Mouse (Mus musculus) hematopoietic stem cell, adult 5-6 weeks (primary cell): ENCODE measurements around the gene Slamf6. TPM values are rescaled to one million over a fixed set of nuclear protein-coding genes. Genes with fewer than 3 reads are reported as not detected.
A peak's percentile ranks its signal among the peaks of the same experiment; 100 is the strongest.
"Not testable (repeated sequence)": the region's sequence is repeated elsewhere in the genome, so short reads cannot be mapped to it uniquely, and the experiment has no call there.

Experiments
- ATAC-seq, 2 experiments: fragments of 125-278 bp in 1 of 2; replicated peaks in 1 of 2; 2 replicates each; pipeline ENCODE4 v1.8.0; 2016 to 2017; ENCODE audit warnings: inconsistent platforms in 2 of 2, mild to moderate bottlenecking in 2 of 2, moderate number of reproducible peaks in 2 of 2, low read depth in 1 of 2, moderate TSS enrichment in 1 of 2; ENCODE audit not compliant: low FRiP score in 2 of 2, poor library complexity in 2 of 2, severe bottlenecking in 2 of 2, insufficient read depth in 1 of 2, low TSS enrichment in 1 of 2
- total RNA-seq: library from RNA; stranded (forward); fragments of 172-1452, 232-1000 nt; gene quantifications from 2 replicates; pipeline ENCODE4 v1.2.3, GENCODE M21; 2017

Gene Slamf6
- total RNA-seq, 1 experiment from 2014 or later: 2.9 TPM

GRCm38 (mm10) chr1:171948161-171948945, 31.0 kb downstream of the Slamf6 start:
- ATAC-seq: no peak

GRCm38 (mm10) chr1:171948946-171949508, 31.7 kb downstream of the Slamf6 start:
- no peak; a peak in 1 of 4 replicates for ATAC-seq

GRCm38 (mm10) chr1:171955071-171955470, 37.8 kb downstream of the Slamf6 start:
- no peak for ATAC-seq

GRCm38 (mm10) chr1:171957411-171957810, 40.1 kb downstream of the Slamf6 start:
- ATAC-seq: peak; percentile 49 to 56; a peak in 3 of 4 replicates

- no peak for ATAC-seq
Observed at GRCm38 (mm10) chr1:171960726-171961125, 43.4 kb downstream of the Slamf6 start.

GRCm38 (mm10) chr1:171961704-171962103, 44.4 kb downstream of the Slamf6 start:
- ATAC-seq: no peak

GRCm38 (mm10) chr1:171963613-171964012, 46.3 kb downstream of the Slamf6 start:
- ATAC-seq: no peak

GRCm38 (mm10) chr1:171966054-171966790, 48.9 kb downstream of the Slamf6 start:
- ATAC-seq: no peak

GRCm38 (mm10) chr1:171969221-171969620, 51.9 kb downstream of the Slamf6 start:
- no peak for ATAC-seq

- no peak for ATAC-seq
Observed at GRCm38 (mm10) chr1:171970854-171971586, 53.7 kb downstream of the Slamf6 start.

GRCm38 (mm10) chr1:171974361-171974760, 57.0 kb downstream of the Slamf6 start:
- ATAC-seq: not testable (repeated sequence)

- ATAC-seq: no peak
Observed at GRCm38 (mm10) chr1:171975377-171975776, 58.1 kb downstream of the Slamf6 start.

- no peak for ATAC-seq
Observed at GRCm38 (mm10) chr1:171975831-171976230, 58.5 kb downstream of the Slamf6 start.

GRCm38 (mm10) chr1:171976826-171977539, 59.7 kb downstream of the Slamf6 start:
- ATAC-seq: no peak

GRCm38 (mm10) chr1:171977891-171978290, 60.6 kb downstream of the Slamf6 start:
- ATAC-seq: no peak

- no peak for ATAC-seq
Observed at GRCm38 (mm10) chr1:171979969-171980730, 62.8 kb downstream of the Slamf6 start.
